Mouse (Mus musculus) common myeloid progenitor, adult 5-6 weeks (primary cell): ENCODE measurements around the gene Rnf31. TPM values are rescaled to one million over a fixed set of nuclear protein-coding genes. Genes with fewer than 3 reads are reported as not detected.

ENCODE experiments used
- ATAC-seq: replicated peaks from 2 replicates; pipeline ENCODE4 v1.8.0; 2016; ENCODE audit warnings: low read depth, mild to moderate bottlenecking, moderate TSS enrichment, inconsistent platforms; ENCODE audit not compliant: poor library complexity, severe bottlenecking
- total RNA-seq: library from RNA; stranded (forward); fragments of 200-1000, 187-1606 nt; gene quantifications from 2 replicates; pipeline ENCODE4 v1.2.3, GENCODE M21; 2017

Gene Rnf31
- 11.9 and 21.2 TPM in 2 replicates for total RNA-seq

- peak; percentile 85 for ATAC-seq
Measured at GRCm38 (mm10) chr14:55591331-55591891, at the start of gene Rnf31. Gene Rnf31, plus strand, starts transcription at chr14:55591708.

- ATAC-seq, result no peak
Measured at GRCm38 (mm10) chr14:55542268-55542667, 49.2 kb upstream of the Rnf31 start.

- no peak for ATAC-seq
Measured at GRCm38 (mm10) chr14:55544334-55544733, 47.2 kb upstream of the Rnf31 start.

- ATAC-seq, result no peak
Measured at GRCm38 (mm10) chr14:55550191-55550590, 41.3 kb upstream of the Rnf31 start.

GRCm38 (mm10) chr14:55551347-55551746, 40.2 kb upstream of the Rnf31 start:
- no peak for ATAC-seq

- no peak for ATAC-seq
Measured at GRCm38 (mm10) chr14:55551794-55552193, 39.7 kb upstream of the Rnf31 start.

GRCm38 (mm10) chr14:55554635-55555034, 36.9 kb upstream of the Rnf31 start:
- ATAC-seq, result no peak

GRCm38 (mm10) chr14:55555788-55556187, 35.7 kb upstream of the Rnf31 start:
- ATAC-seq, result no peak

GRCm38 (mm10) chr14:55557003-55557402, 34.5 kb upstream of the Rnf31 start:
- peak; percentile 40 for ATAC-seq

GRCm38 (mm10) chr14:55557587-55557986, 33.9 kb upstream of the Rnf31 start:
- ATAC-seq, result no peak

GRCm38 (mm10) chr14:55558740-55559448, 32.6 kb upstream of the Rnf31 start:
- no peak for ATAC-seq

- ATAC-seq, result peak; percentile 52
Measured at GRCm38 (mm10) chr14:55559799-55560201, 31.7 kb upstream of the Rnf31 start, which contains the start of gene Dcaf11. Gene Dcaf11, plus strand, starts transcription at chr14:55560006.

GRCm38 (mm10) chr14:55560202-55561073, 31.1 kb upstream of the Rnf31 start, which contains the start of gene A730061H03Rik:
Gene A730061H03Rik, minus strand, starts transcription at chr14:55560406.
- ATAC-seq, result peak; percentile 76

- ATAC-seq, result no peak
Measured at GRCm38 (mm10) chr14:55561860-55562259, 29.6 kb upstream of the Rnf31 start.

GRCm38 (mm10) chr14:55563249-55563648, 28.3 kb upstream of the Rnf31 start:
- ATAC-seq, result no peak

GRCm38 (mm10) chr14:55565748-55566147, 25.8 kb upstream of the Rnf31 start:
- no peak for ATAC-seq

- ATAC-seq, result no peak
Measured at GRCm38 (mm10) chr14:55567496-55567895, 24.0 kb upstream of the Rnf31 start.

- ATAC-seq, result no peak
Measured at GRCm38 (mm10) chr14:55570588-55570987, 20.9 kb upstream of the Rnf31 start.

- ATAC-seq, result no peak
Measured at GRCm38 (mm10) chr14:55571760-55572159, 19.7 kb upstream of the Rnf31 start.

- ATAC-seq, result no peak
Measured at GRCm38 (mm10) chr14:55575302-55575701, 16.2 kb upstream of the Rnf31 start, which contains the start of gene Fitm1. Gene Fitm1, plus strand, starts transcription at chr14:55575617.

GRCm38 (mm10) chr14:55575711-55576110, 15.8 kb upstream of the Rnf31 start:
- ATAC-seq, result no peak
